Mouse (Mus musculus) brain, embryonic 18.5 days (tissue): Measurements from ENCODE around the gene H2-Oa.

Experiments used
- DNase-seq: peaks from one replicate; pipeline ENCODE4 v3.0.0-alpha.2; 2012; ENCODE audit warnings: low read depth, low spot score

Gene H2-Oa

GRCm38 (mm10) chr17:34101604-34102032, 9.5 kb downstream of the H2-Oa start:
- no peak for DNase-seq

GRCm38 (mm10) chr17:34102831-34103230, 10.7 kb downstream of the H2-Oa start:
- DNase-seq: no peak

GRCm38 (mm10) chr17:34104804-34105203, 12.7 kb downstream of the H2-Oa start:
- DNase-seq: no peak

- DNase-seq: no peak
These were observed 14.4 kb downstream of the H2-Oa start for GRCm38 (mm10) chr17:34106555-34106954.

GRCm38 (mm10) chr17:34107109-34107867, 15.1 kb downstream of the H2-Oa start:
- DNase-seq: no peak

GRCm38 (mm10) chr17:34108460-34108859, 16.3 kb downstream of the H2-Oa start:
- no peak for DNase-seq

- no peak for DNase-seq
These were observed 17.1 kb downstream of the H2-Oa start for GRCm38 (mm10) chr17:34109038-34109805.

- no peak for DNase-seq
These were observed 17.7 kb downstream of the H2-Oa start for GRCm38 (mm10) chr17:34109806-34110195.

GRCm38 (mm10) chr17:34110309-34110708, 18.2 kb downstream of the H2-Oa start:
- no peak for DNase-seq

GRCm38 (mm10) chr17:34114114-34114513, 22.0 kb downstream of the H2-Oa start:
- no peak for DNase-seq

- DNase-seq: no peak
These were observed 24.7 kb downstream of the H2-Oa start for GRCm38 (mm10) chr17:34116736-34117370.

- no peak for DNase-seq
These were observed 25.4 kb downstream of the H2-Oa start for GRCm38 (mm10) chr17:34117421-34118112.

- DNase-seq: no peak
These were observed 26.2 kb downstream of the H2-Oa start for GRCm38 (mm10) chr17:34118113-34118872.

- DNase-seq: no peak
These were observed 26.7 kb downstream of the H2-Oa start for GRCm38 (mm10) chr17:34118873-34119248.

- DNase-seq: peak; percentile 98
These were observed 27.4 kb downstream of the H2-Oa start, which contains the start of gene H2-DMa for GRCm38 (mm10) chr17:34119249-34120179. Gene H2-DMa, plus strand, starts transcription at chr17:34119541.

- DNase-seq: no peak
These were observed 28.1 kb downstream of the H2-Oa start for GRCm38 (mm10) chr17:34120180-34120723.

- no peak for DNase-seq
These were observed 28.7 kb downstream of the H2-Oa start for GRCm38 (mm10) chr17:34120814-34121171.

GRCm38 (mm10) chr17:34121172-34121878, 29.2 kb downstream of the H2-Oa start:
- DNase-seq: no peak

GRCm38 (mm10) chr17:34121879-34122187, 29.7 kb downstream of the H2-Oa start:
- DNase-seq: no peak
